Mouse (Mus musculus) heart, embryonic 16.5 days (tissue): Measurements from ENCODE around the gene Wwp2. TPM values are rescaled to one million over a fixed set of nuclear protein-coding genes. Genes with fewer than 3 reads are reported as not detected.
A peak's percentile ranks its signal among the peaks of the same experiment; 100 is the strongest.

ENCODE experiments used
- ATAC-seq: fragments of 200-750 bp; cut with Nextera tagmentation; replicated peaks from 2 replicates; pipeline ENCODE4 v1.8.0; 2017; ENCODE audit warnings: moderate number of reproducible peaks; ENCODE audit not compliant: insufficient read depth, low FRiP score; ENCODE audit errors: extremely low read depth
- H3K27ac ChIP-seq: fragments of 300-500 bp; sonication (generic); 2 replicates; pipeline ENCODE4 v1.5.1; 2014; ENCODE audit warnings: mild to moderate bottlenecking, low read length, control low read depth, moderate library complexity
- H3K27me3 ChIP-seq: fragments of 300-500 bp; sonication (generic); 2 replicates; pipeline ENCODE4 v1.6.1; 2014; ENCODE audit warnings: low read length, mixed read lengths; ENCODE audit not compliant: control insufficient read depth, insufficient read depth
- H3K36me3 ChIP-seq: fragments of 300-500 bp; sonication (generic); 2 replicates; pipeline ENCODE4 v1.6.1; 2014; ENCODE audit not compliant: control insufficient read depth, insufficient read depth
- H3K4me1 ChIP-seq: fragments of 300-500 bp; sonication (generic); 2 replicates; pipeline ENCODE4 v1.6.1; 2014; ENCODE audit warnings: low read length, mixed read lengths; ENCODE audit not compliant: control insufficient read depth, insufficient read depth
- H3K4me2 ChIP-seq: fragments of 300-500 bp; sonication (generic); 2 replicates; pipeline ENCODE4 v1.6.1; 2014; ENCODE audit warnings: low read depth, mild to moderate bottlenecking, control low read depth, low read length
- H3K4me3 ChIP-seq: fragments of 300-500 bp; sonication (generic); 2 replicates; pipeline ENCODE4 v1.5.1; 2014; ENCODE audit warnings: mild to moderate bottlenecking, control low read depth, low read length
- H3K9ac ChIP-seq: fragments of 300-500 bp; sonication (generic); 2 replicates; pipeline ENCODE4 v1.6.1; 2014; ENCODE audit warnings: low read length, control low read depth
- H3K9me3 ChIP-seq: fragments of 300-500 bp; sonication (generic); replicated peaks from 2 replicates; pipeline ENCODE4 v1.6.1; 2016; ENCODE audit warnings: low read length; ENCODE audit not compliant: control insufficient read depth
- WGBS: fragments of 180-500 bp; shearing (Covaris S2); extraction: QIAGEN DNeasy Blood & Tissue Kit; methylation state at CpG from one replicate; pipeline ENCODE4 v1.1.7; 2014; 5-methylcytosine and 5-hydroxymethylcytosine counted together
- polyA plus RNA-seq: library from polyadenylated mRNA; unstranded; fragments of >200 nt; fragmentation: Nextera tagmentation; extraction: Ambion mirVana; gene quantifications from 2 replicates; pipeline ENCODE4 v1.2.1, GENCODE M21; 2015

Wwp2 gene
- polyA plus RNA-seq, 1 experiment from 2014 or later = 31.4 TPM

GRCm38 (mm10) chr8:107543714-107544113, 107.5 kb downstream of the Wwp2 start:
- ATAC-seq = no peak
- 87% methylated on average over 10 of the region's 11 CpGs for WGBS
- Histone ChIP-seq H3K9ac (no peak overlapping the region), H3K27ac (no peak overlapping the region), H3K4me2 (no peak overlapping the region), H3K4me3 (no peak overlapping the region), H3K36me3 (no peaks in the 10 kb centered on the region), H3K27me3 (no peaks in the 10 kb centered on the region), H3K4me1 (peaks cover 22% of the 10 kb centered on the region), H3K9me3 (no peaks in the 10 kb centered on the region)

GRCm38 (mm10) chr8:107544211-107544610, 108.0 kb downstream of the Wwp2 start:
- Histone ChIP-seq H3K4me3 (no peak overlapping the region), H3K9me3 (no peaks in the 10 kb centered on the region), H3K36me3 (no peaks in the 10 kb centered on the region), H3K4me1 (peaks cover 22% of the 10 kb centered on the region), H3K27me3 (no peaks in the 10 kb centered on the region), H3K9ac (no peak overlapping the region), H3K4me2 (no peak overlapping the region), H3K27ac (peak overlapping the region; percentile 50)
- WGBS = 78% methylated on average over 8 of the region's 8 CpGs
- ATAC-seq = no peak

GRCm38 (mm10) chr8:107544651-107545174, 108.5 kb downstream of the Wwp2 start:
- H3K9me3 ChIP-seq = no peaks in the 10 kb centered on the region
- H3K27ac ChIP-seq = peak overlapping the region; percentile 50
- H3K4me2 ChIP-seq = peak overlapping the region; percentile 28; the same call in 1 of the 2 replicates
- ATAC-seq = peak; percentile 62; the same call in 1 of the 2 replicates
- peaks cover 22% of the 10 kb centered on the region for H3K4me1 ChIP-seq
- 44% methylated on average over 10 of the region's 10 CpGs for WGBS
- no peaks in the 10 kb centered on the region; the same call in 1 of the 2 replicates for H3K36me3 ChIP-seq
- H3K9ac ChIP-seq = peak overlapping the region; percentile 3; the same call in 1 of the 2 replicates
- H3K27me3 ChIP-seq = no peaks in the 10 kb centered on the region
- no peak overlapping the region for H3K4me3 ChIP-seq

- H3K9me3 ChIP-seq = no peaks in the 10 kb centered on the region
- H3K9ac ChIP-seq = no peak overlapping the region
- peak overlapping the region; percentile 10; the same call in 1 of the 2 replicates for H3K4me3 ChIP-seq
- H3K27ac ChIP-seq = peak overlapping the region; percentile 17
- H3K36me3 ChIP-seq = no peaks in the 10 kb centered on the region; the same call in 1 of the 2 replicates
- H3K4me1 ChIP-seq = peaks cover 19% of the 10 kb centered on the region
- WGBS = 75% methylated on average over 11 of the region's 11 CpGs
- peak overlapping the region; percentile 28 for H3K4me2 ChIP-seq
- H3K27me3 ChIP-seq = no peaks in the 10 kb centered on the region
- no peak for ATAC-seq
These were observed 109.5 kb downstream of the Wwp2 start for GRCm38 (mm10) chr8:107545621-107546152.

GRCm38 (mm10) chr8:107546154-107546553, 110.0 kb downstream of the Wwp2 start:
- no peak for ATAC-seq
- H3K9me3 ChIP-seq = no peaks in the 10 kb centered on the region
- H3K9ac ChIP-seq = no peak overlapping the region
- 57% methylated on average over 4 of the region's 4 CpGs for WGBS
- peak overlapping the region; percentile 11; the same call in 1 of the 2 replicates for H3K4me2 ChIP-seq
- H3K4me3 ChIP-seq = no peak overlapping the region
- no peaks in the 10 kb centered on the region for H3K27me3 ChIP-seq
- no peaks in the 10 kb centered on the region; the same call in 1 of the 2 replicates for H3K36me3 ChIP-seq
- H3K27ac ChIP-seq = no peak overlapping the region
- H3K4me1 ChIP-seq = peaks cover 15% of the 10 kb centered on the region

- H3K9ac ChIP-seq = no peak overlapping the region
- H3K4me2 ChIP-seq = peak overlapping the region; percentile 11; the same call in 1 of the 2 replicates
- H3K4me3 ChIP-seq = no peak overlapping the region
- no peaks in the 10 kb centered on the region for H3K9me3 ChIP-seq
- H3K36me3 ChIP-seq = no peaks in the 10 kb centered on the region; the same call in 1 of the 2 replicates
- peaks cover 9% of the 10 kb centered on the region; the same call in 1 of the 2 replicates for H3K4me1 ChIP-seq
- ATAC-seq = no peak
- no peaks in the 10 kb centered on the region for H3K27me3 ChIP-seq
- 72% methylated on average over 8 of the region's 8 CpGs for WGBS
- H3K27ac ChIP-seq = no peak overlapping the region
These were observed 110.7 kb downstream of the Wwp2 start for GRCm38 (mm10) chr8:107546817-107547216.

GRCm38 (mm10) chr8:107552234-107552633, 116.1 kb downstream of the Wwp2 start:
- no peak overlapping the region for H3K27ac ChIP-seq
- no peak overlapping the region for H3K4me3 ChIP-seq
- H3K4me2 ChIP-seq = no peak overlapping the region
- no peaks in the 10 kb centered on the region for H3K27me3 ChIP-seq
- H3K36me3 ChIP-seq = no peaks in the 10 kb centered on the region; the same call in 1 of the 2 replicates
- H3K9me3 ChIP-seq = no peaks in the 10 kb centered on the region
- WGBS = 64% methylated on average over 6 of the region's 6 CpGs
- no peaks in the 10 kb centered on the region for H3K4me1 ChIP-seq
- ATAC-seq = no peak
- H3K9ac ChIP-seq = no peak overlapping the region

GRCm38 (mm10) chr8:107555231-107555630, 119.1 kb downstream of the Wwp2 start:
- no peak overlapping the region for H3K27ac ChIP-seq
- H3K4me3 ChIP-seq = no peak overlapping the region
- WGBS = 75% methylated on average over 10 of the region's 10 CpGs
- H3K9me3 ChIP-seq = no peaks in the 10 kb centered on the region
- H3K4me1 ChIP-seq = no peaks in the 10 kb centered on the region
- no peak overlapping the region for H3K9ac ChIP-seq
- H3K27me3 ChIP-seq = no peaks in the 10 kb centered on the region
- no peak for ATAC-seq
- H3K4me2 ChIP-seq = no peak overlapping the region
- no peaks in the 10 kb centered on the region for H3K36me3 ChIP-seq

GRCm38 (mm10) chr8:107556511-107556936, 120.4 kb downstream of the Wwp2 start:
- WGBS = 35% methylated on average over 12 of the region's 12 CpGs
- Histone ChIP-seq H3K9me3 (no peaks in the 10 kb centered on the region), H3K27ac (no peak overlapping the region), H3K36me3 (no peaks in the 10 kb centered on the region), H3K27me3 (no peaks in the 10 kb centered on the region), H3K4me3 (no peak overlapping the region), H3K4me2 (0 out of 2 replicates have a peak overlapping the region, but pooled peaks have one; percentile 10), H3K4me1 (0 out of 2 replicates have a peak, but pooled peaks cover 4% of the 10 kb centered on the region), H3K9ac (0 out of 2 replicates have a peak overlapping the region, but pooled peaks have one; percentile 9)
- ATAC-seq = no peak
